Mouse (Mus musculus) lung, adult 2 months (tissue): ENCODE data around the gene Defb41.

Experiments
- CTCF ChIP-seq: fragments of 200-500 bp; IDR thresholded peaks from 2 replicates; pipeline ENCODE4 v1.5.1; 2011; ENCODE audit warnings: mild to moderate bottlenecking, low read length, control low read depth; ENCODE audit not compliant: insufficient read depth
- POLR2A ChIP-seq: fragments of 200-500 bp; IDR thresholded peaks from 2 replicates; pipeline ENCODE4 v1.6.1; 2011; ENCODE audit warnings: low read depth, mild to moderate bottlenecking, control low read depth, low read length, borderline replicate concordance; ENCODE audit errors: extremely low read depth

DNA sequence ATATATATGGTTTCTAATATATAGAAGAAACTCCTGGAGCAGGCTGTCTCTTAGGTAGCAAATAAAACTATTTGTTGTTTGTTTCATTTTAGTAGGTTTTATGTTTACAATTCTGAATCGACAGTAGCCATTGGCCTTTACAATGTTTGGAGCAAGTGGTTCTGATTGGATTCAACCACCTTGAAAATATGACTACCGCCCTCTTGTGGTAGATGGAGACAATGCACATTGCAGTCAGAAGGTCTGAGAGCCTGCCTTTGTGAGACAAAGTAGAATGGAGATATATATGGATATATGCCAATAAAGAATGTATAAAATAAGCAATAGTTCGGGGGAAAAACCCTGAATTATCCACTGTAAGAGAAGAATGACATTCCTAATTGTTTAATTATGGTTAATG is 23.9 kb upstream of the Defb41 start:
- no peak for TF ChIP-seq POLR2A
- no peak for TF ChIP-seq CTCF
